Mouse (Mus musculus) MEL (cell line): Measurements from ENCODE around the gene Optn. TPM values are rescaled to one million over a fixed set of nuclear protein-coding genes. Genes with fewer than 3 reads are reported as not detected.

Experiments
- DNase-seq: peaks from one replicate; pipeline ENCODE4 v3.0.0; 2011; ENCODE audit warnings: low read depth, low spot score
- H3K27ac ChIP-seq: 2 replicates; pipeline ENCODE4 v1.5.1; 2012; ENCODE audit warnings: low read depth, mild to moderate bottlenecking, control low read depth, low read length, moderate library complexity; ENCODE audit not compliant: control insufficient read depth
- H3K27me3 ChIP-seq, 2 experiments: fragments of 150-350 bp in 1 of 2; sonication (generic) in 1 of 2; 2 replicates each; pipeline ENCODE4 v1.6.1; 2012; ENCODE audit warnings: low read length in 2 of 2, mild to moderate bottlenecking in 2 of 2, improper control_type of control experiment in 1 of 2, moderate library complexity in 1 of 2; ENCODE audit not compliant: insufficient read depth in 2 of 2, control insufficient read depth in 1 of 2
- H3K36me3 ChIP-seq, 2 experiments: 2 replicates each; pipeline ENCODE4 v1.6.1; 2012 to 2014; ENCODE audit warnings: low read length in 2 of 2, improper control_type of control experiment in 1 of 2, inconsistent platforms in 1 of 2, mild to moderate bottlenecking in 1 of 2; ENCODE audit not compliant: insufficient read depth in 2 of 2, control insufficient read depth in 1 of 2
- H3K4me1 ChIP-seq, 2 experiments: fragments of 150-350 bp in 1 of 2; sonication (generic) in 1 of 2; 2 replicates each; pipeline ENCODE4 v1.6.1; 2012; ENCODE audit warnings: low read length in 2 of 2, improper control_type of control experiment in 1 of 2, mild to moderate bottlenecking in 1 of 2; ENCODE audit not compliant: insufficient read depth in 2 of 2, control insufficient read depth in 1 of 2
- H3K4me3 ChIP-seq, 2 experiments: fragments of 150-350 bp in 1 of 2; sonication (generic) in 1 of 2; 2 replicates each; pipeline ENCODE4 v1.5.1; 2012; ENCODE audit warnings: low read depth in 2 of 2, low read length in 2 of 2, mild to moderate bottlenecking in 2 of 2, moderate library complexity in 2 of 2, control low read depth in 1 of 2, improper control_type of control experiment in 1 of 2; ENCODE audit not compliant: control insufficient read depth in 1 of 2, insufficient read depth in 1 of 2
- H3K79me2 ChIP-seq: 2 replicates; pipeline ENCODE4 v1.6.1; 2012; ENCODE audit warnings: mild to moderate bottlenecking, low read length, moderate library complexity; ENCODE audit not compliant: control insufficient read depth, poor library complexity, insufficient read depth
- H3K9ac ChIP-seq: 2 replicates; pipeline ENCODE4 v1.6.1; 2012; ENCODE audit warnings: low read depth, mild to moderate bottlenecking, control low read depth, low read length, moderate library complexity; ENCODE audit not compliant: control insufficient read depth, poor library complexity, severe bottlenecking
- H3K9me3 ChIP-seq: fragments of 150-350 bp; sonication (generic); replicated peaks from 2 replicates; pipeline ENCODE4 v1.6.1; 2012; ENCODE audit warnings: mild to moderate bottlenecking, low read length, improper control_type of control experiment, moderate library complexity; ENCODE audit not compliant: insufficient read depth
- BHLHE40 ChIP-seq: IDR thresholded peaks from 2 replicates; pipeline ENCODE4 v1.6.1; 2012; ENCODE audit warnings: low read depth, mild to moderate bottlenecking, inconsistent platforms, low read length, improper control_type of control experiment, borderline replicate concordance
- CTCF ChIP-seq, 3 experiments: IDR thresholded peaks in 2 of 3; conservative IDR thresholded peaks in 1 of 3; 2 replicates each; pipeline ENCODE4 v1.5.1; 2011 to 2012; ENCODE audit warnings: low read length in 3 of 3, low read depth in 2 of 3, mild to moderate bottlenecking in 2 of 3, improper control_type of control experiment in 1 of 3, inconsistent platforms in 1 of 3, mixed read lengths in 1 of 3, moderate library complexity in 1 of 3; ENCODE audit not compliant: control insufficient read depth in 1 of 3, insufficient read depth in 1 of 3, poor library complexity in 1 of 3, severe bottlenecking in 1 of 3
- E2F4 ChIP-seq: IDR thresholded peaks from 2 replicates; pipeline ENCODE4 v1.6.1; 2011; ENCODE audit warnings: low read depth, low read length, improper control_type of control experiment, borderline replicate concordance
- EP300 ChIP-seq, 2 experiments: IDR thresholded peaks; 2 replicates each; pipeline ENCODE4 v1.6.1; 2011; ENCODE audit warnings: improper control_type of control experiment in 2 of 2, low read length in 2 of 2, low read depth in 1 of 2, mild to moderate bottlenecking in 1 of 2
- ETS1 ChIP-seq: IDR thresholded peaks from 2 replicates; pipeline ENCODE4 v1.6.1; 2012; ENCODE audit warnings: low read depth, mild to moderate bottlenecking, inconsistent platforms, low read length, improper control_type of control experiment, moderate library complexity
- JUND ChIP-seq: IDR thresholded peaks from 2 replicates; pipeline ENCODE4 v1.6.1; 2011; ENCODE audit warnings: low read depth, mild to moderate bottlenecking, improper control_type of control experiment, low read length
- KAT2A ChIP-seq: conservative IDR thresholded peaks from 2 replicates; pipeline ENCODE4 v1.6.1; 2012; ENCODE audit warnings: low read depth, low read length, improper control_type of control experiment, inconsistent platforms
- MAX ChIP-seq: IDR thresholded peaks from 2 replicates; pipeline ENCODE4 v1.6.1; 2011; ENCODE audit warnings: low read length, improper control_type of control experiment
- MAZ ChIP-seq: IDR thresholded peaks from 2 replicates; pipeline ENCODE4 v1.6.1; 2012; ENCODE audit warnings: low read depth, mild to moderate bottlenecking, inconsistent platforms, low read length, improper control_type of control experiment
- MEF2A ChIP-seq: IDR thresholded peaks from 2 replicates; pipeline ENCODE4 v1.6.1; 2014; ENCODE audit warnings: low read depth, mild to moderate bottlenecking, inconsistent platforms, low read length, improper control_type of control experiment; ENCODE audit not compliant: poor library complexity, insufficient replicate concordance, severe bottlenecking; ENCODE audit errors: extremely low read depth
- MXI1 ChIP-seq: IDR thresholded peaks from 2 replicates; pipeline ENCODE4 v1.6.1; 2011; ENCODE audit warnings: mild to moderate bottlenecking, low read depth, low read length, improper control_type of control experiment
- MYC ChIP-seq: IDR thresholded peaks from 2 replicates; pipeline ENCODE4 v1.6.1; 2011; ENCODE audit warnings: low read depth, mild to moderate bottlenecking, low read length, improper control_type of control experiment, moderate library complexity
- NELFE ChIP-seq: IDR thresholded peaks from 2 replicates; pipeline ENCODE4 v1.6.1; 2011; ENCODE audit warnings: low read depth, low read length, improper control_type of control experiment
- POLR2AphosphoS5 ChIP-seq: IDR thresholded peaks from 2 replicates; pipeline ENCODE4 v1.6.1; 2012; ENCODE audit warnings: low read depth, borderline replicate concordance, mild to moderate bottlenecking, inconsistent platforms, low read length, moderate library complexity, mixed read lengths
- RAD21 ChIP-seq: IDR thresholded peaks from 2 replicates; pipeline ENCODE4 v1.6.1; 2011; ENCODE audit warnings: mild to moderate bottlenecking, low read depth, low read length, improper control_type of control experiment
- RCOR1 ChIP-seq: IDR thresholded peaks from 2 replicates; pipeline ENCODE4 v1.6.1; 2012; ENCODE audit warnings: low read depth, mild to moderate bottlenecking, inconsistent platforms, low read length, improper control_type of control experiment
- SIN3A ChIP-seq: IDR thresholded peaks from 2 replicates; pipeline ENCODE4 v1.6.1; 2012; ENCODE audit warnings: low read length, improper control_type of control experiment, inconsistent platforms
- SMC3 ChIP-seq: IDR thresholded peaks from 2 replicates; pipeline ENCODE4 v1.6.1; 2011; ENCODE audit warnings: low read depth, low read length, improper control_type of control experiment
- UBTF ChIP-seq: IDR thresholded peaks from 2 replicates; pipeline ENCODE4 v1.6.1; 2012; ENCODE audit warnings: low read depth, mild to moderate bottlenecking, inconsistent platforms, low read length, improper control_type of control experiment, moderate library complexity, borderline replicate concordance; ENCODE audit not compliant: insufficient read depth
- USF1 ChIP-seq: IDR thresholded peaks from 2 replicates; pipeline ENCODE4 v1.6.1; 2014; ENCODE audit warnings: low read depth, mild to moderate bottlenecking, inconsistent platforms, low read length, improper control_type of control experiment, moderate library complexity
- ZMIZ1 ChIP-seq: IDR thresholded peaks from 2 replicates; pipeline ENCODE4 v1.6.1; 2012; ENCODE audit warnings: low read depth, mild to moderate bottlenecking, inconsistent platforms, low read length, improper control_type of control experiment, moderate library complexity
- ZNF384 ChIP-seq: IDR thresholded peaks from 2 replicates; pipeline ENCODE4 v1.6.1; 2012; ENCODE audit warnings: low read depth, mild to moderate bottlenecking, inconsistent platforms, low read length, improper control_type of control experiment
- polyA plus RNA-seq, 2 experiments: library from polyadenylated mRNA; stranded (reverse) in 1 of 2; unstranded in 1 of 2; fragments of >175 nt in 1 of 2; fragments of >200 nt in 1 of 2; gene quantifications; 2 replicates each; pipeline versions ENCODE4 v1.2.1 to v1.2.4; 2012; ENCODE audit warnings: low replicate concordance in 2 of 2, low read depth in 1 of 2; ENCODE audit not compliant: insufficient read length in 2 of 2, insufficient read depth in 1 of 2, missing spikeins in 1 of 2
- total RNA-seq: library from RNA; depleted of rRNA; stranded (reverse); fragments of 300-350 nt; gene quantifications from 2 replicates; pipeline ENCODE4 v1.2.3, GENCODE M21; 2012

Optn gene
- total and polyA plus RNA-seq, 3 experiments: 10.9 to 17.0 TPM; not detected in 1

DNA sequence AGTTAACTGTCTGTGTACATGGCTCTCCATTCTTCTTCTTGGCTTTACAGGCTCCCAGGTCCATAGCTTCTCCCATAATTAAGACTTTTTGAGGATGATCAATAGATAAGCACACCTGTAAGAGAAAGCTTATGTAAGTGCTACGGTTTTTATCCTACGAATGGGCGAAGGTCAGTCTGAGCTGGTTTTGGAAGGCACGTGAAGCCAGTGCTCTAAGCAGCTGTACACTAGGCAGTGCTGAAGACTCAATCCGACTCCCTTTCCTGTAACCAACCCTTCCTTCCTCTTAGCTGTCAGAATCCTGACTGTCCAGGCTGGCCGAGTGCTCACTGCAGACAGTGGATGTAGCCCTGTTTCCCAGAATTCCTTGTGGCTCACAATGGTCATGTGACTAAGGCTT lies 62.6 kb downstream of the Optn start:
- H3K9me3 ChIP-seq: no peaks in the 10 kb centered on the region
- H3K27ac ChIP-seq: no peak overlapping the region
- TF ChIP-seq MAX (no peak), USF1 (peak; percentile 38; the same call in 1 of the 2 replicates)
- no peaks in the 10 kb centered on the region for H3K27me3 ChIP-seq
- no peak for DNase-seq
- H3K4me3 ChIP-seq: no peak overlapping the region
- H3K79me2 ChIP-seq: no peaks in the 10 kb centered on the region
- H3K36me3 ChIP-seq: peaks cover 0 to 17% of the 10 kb centered on the region in 2 experiments; a peak in 2 of 4 replicates
- no peaks in the 10 kb centered on the region for H3K4me1 ChIP-seq
- H3K9ac ChIP-seq: no peak overlapping the region

DNA sequence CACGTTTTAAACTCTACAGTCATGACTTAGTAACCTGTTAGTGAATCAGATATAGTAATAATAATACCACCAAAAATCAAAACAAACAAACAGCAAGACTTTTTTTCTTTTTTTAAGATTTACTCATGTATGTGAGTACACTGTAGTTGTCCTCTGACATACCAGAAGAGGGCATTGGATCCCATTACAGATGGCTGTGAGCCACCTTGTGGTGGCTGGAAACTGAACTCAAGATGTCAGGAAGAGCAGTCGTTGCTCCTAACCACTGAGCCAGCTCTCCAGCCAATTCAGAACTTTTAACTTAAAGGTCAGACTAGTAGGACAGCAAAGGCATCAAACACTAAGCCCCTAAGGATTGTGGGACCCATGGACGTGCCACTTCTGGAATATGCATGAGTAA lies 64.9 kb downstream of the Optn start:
- Histone ChIP-seq H3K27me3 (no peaks in the 10 kb centered on the region), H3K36me3 (peaks cover 0 to 18% of the 10 kb centered on the region in 2 experiments; a peak in 2 of 4 replicates), H3K4me3 (no peak overlapping the region), H3K9ac (no peak overlapping the region), H3K79me2 (no peaks in the 10 kb centered on the region), H3K9me3 (no peaks in the 10 kb centered on the region), H3K27ac (no peak overlapping the region), H3K4me1 (no peaks in the 10 kb centered on the region)
- DNase-seq: no peak
- TF ChIP-seq SMC3: 0 out of 2 replicates have a peak, but pooled peaks have one; percentile 17
- no peak for TF ChIP-seq ETS1
- no peak for TF ChIP-seq UBTF
- TF ChIP-seq CTCF (IDR thresholded peaks at IDR 0.05 in 2 of 3, conservative IDR thresholded peaks at IDR 0.05 in 1 of 3; ENCODE audit: control insufficient read depth in 1 of 3, insufficient read depth in 1 of 3, low read depth in 2 of 3, low read length in 3 of 3, poor library complexity in 1 of 3, severe bottlenecking in 1 of 3): peak in 1 of 3 experiments; percentile 42; a peak in 2 of 6 replicates

DNA sequence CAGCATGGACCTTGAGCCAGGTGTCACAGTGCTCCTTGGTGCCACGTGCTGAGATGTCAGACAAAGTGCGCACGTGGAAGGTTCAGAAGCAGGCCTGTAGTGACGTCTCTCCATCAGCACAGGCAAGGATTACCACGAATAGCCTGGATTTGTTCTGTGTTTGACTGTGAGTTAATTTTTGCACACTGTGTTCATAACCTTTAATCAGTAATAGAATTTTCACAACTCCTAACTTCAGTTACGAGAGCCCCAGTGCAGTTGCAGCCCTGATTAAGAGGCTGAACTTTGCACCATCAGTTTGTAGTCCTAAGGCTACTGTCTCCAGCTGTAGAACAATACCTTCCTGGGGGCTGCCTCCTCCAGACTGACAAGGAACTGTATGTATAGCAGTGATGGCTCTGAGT lies 67.4 kb downstream of the Optn start:
- Histone ChIP-seq H3K9ac (no peak overlapping the region), H3K4me3 (no peak overlapping the region), H3K36me3 (peaks cover 0 to 18% of the 10 kb centered on the region in 2 experiments; a peak in 2 of 4 replicates), H3K4me1 (no peaks in the 10 kb centered on the region), H3K9me3 (no peaks in the 10 kb centered on the region), H3K27ac (no peak overlapping the region), H3K27me3 (no peaks in the 10 kb centered on the region), H3K79me2 (no peaks in the 10 kb centered on the region)
- DNase-seq: no peak
- TF ChIP-seq EP300 (IDR thresholded peaks at IDR 0.05; ENCODE audit: low read depth in 1 of 2, low read length in 2 of 2) (no peak), BHLHE40 (no peak), ZMIZ1 (no peak), MEF2A (no peak), SMC3 (no peak), NELFE (no peak), ZNF384 (no peak), KAT2A (no peak), MXI1 (no peak), RCOR1 (no peak), POLR2AphosphoS5 (no peak), RAD21 (no peak), JUND (no peak), USF1 (no peak), MYC (no peak), E2F4 (no peak), SIN3A (no peak), MAZ (no peak), MAX (no peak)
